Mouse (Mus musculus): ENCODE data around the gene Apoe. TPM values are rescaled to one million over a fixed set of nuclear protein-coding genes. Genes with fewer than 3 reads are reported as not detected.

Gene Apoe
- 12.1 and 14.3 TPM in 2 replicates for polyA plus RNA-seq (2012)

DNA sequence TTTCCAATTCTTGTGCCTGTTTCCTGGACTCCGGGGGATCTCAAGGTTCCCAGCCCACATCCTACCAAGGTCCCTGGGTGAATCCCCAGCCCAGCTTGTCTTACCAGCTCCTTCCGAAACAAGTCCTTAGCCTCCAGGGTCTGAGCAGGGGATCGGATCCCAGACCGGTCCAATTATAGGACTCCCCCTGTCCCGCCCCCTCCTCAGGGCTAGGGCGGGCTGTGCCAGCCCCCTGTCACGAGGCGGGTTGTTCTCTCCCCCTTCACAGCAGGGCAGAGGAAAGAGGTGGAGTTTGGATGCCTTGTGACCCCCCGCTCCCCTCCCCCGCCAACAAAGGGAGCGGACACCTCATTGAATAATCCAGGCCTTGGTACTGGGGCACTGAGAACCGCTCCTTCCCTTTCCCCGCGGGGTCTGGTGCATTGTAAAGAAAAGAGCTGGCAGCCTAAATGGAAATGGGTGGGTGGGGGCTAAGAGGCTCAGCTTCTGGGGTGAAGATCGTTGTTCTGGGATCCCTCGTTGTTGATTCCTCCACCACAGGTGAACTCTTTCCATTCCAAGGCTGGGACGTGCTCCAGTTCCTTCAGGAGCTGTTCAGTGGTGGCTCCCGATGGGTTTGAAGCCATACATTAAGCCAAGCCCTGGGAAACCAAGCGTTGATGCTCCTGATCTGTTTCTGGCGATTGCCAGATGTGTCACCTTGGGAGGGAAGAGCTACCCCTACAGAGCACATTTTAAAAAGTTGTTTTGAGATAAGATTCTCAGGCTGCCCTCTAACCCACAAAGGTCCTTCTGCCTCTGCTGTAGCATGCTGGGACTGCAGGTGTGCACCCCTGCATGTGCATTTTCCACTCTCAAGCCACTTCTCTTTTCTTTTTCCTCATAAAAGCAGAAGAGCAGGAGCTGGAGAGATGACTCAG, at the start of gene Apoe:
TSS of gene Apoe (minus strand) at position 282 of the 920 bp plus-strand sequence.
- TF ChIP-seq GATA1 (IDR thresholded peaks at IDR 0.05; ENCODE audit: low read length) (no peak), TAL1 (IDR thresholded peaks at IDR 0.05; ENCODE audit: low read length) (no peak)
- peak within 1 kb of the TSS; percentile 57 for H3K4me3 ChIP-seq (replicated peaks)
- H3K27me3 ChIP-seq (ENCODE audit: control insufficient read depth): peaks cover 35% of the 10 kb centered on the region
- peaks cover 4% of the 10 kb centered on the region; the same call in 1 of the 2 replicates for H3K9me3 ChIP-seq (ENCODE audit: control insufficient read depth, low read length)
- H3K4me1 ChIP-seq (ENCODE audit: control insufficient read depth): peaks cover 60% of the 10 kb centered on the region
- H3K36me3 ChIP-seq (ENCODE audit: control insufficient read depth): peaks cover 43% of the 10 kb centered on the region

DNA sequence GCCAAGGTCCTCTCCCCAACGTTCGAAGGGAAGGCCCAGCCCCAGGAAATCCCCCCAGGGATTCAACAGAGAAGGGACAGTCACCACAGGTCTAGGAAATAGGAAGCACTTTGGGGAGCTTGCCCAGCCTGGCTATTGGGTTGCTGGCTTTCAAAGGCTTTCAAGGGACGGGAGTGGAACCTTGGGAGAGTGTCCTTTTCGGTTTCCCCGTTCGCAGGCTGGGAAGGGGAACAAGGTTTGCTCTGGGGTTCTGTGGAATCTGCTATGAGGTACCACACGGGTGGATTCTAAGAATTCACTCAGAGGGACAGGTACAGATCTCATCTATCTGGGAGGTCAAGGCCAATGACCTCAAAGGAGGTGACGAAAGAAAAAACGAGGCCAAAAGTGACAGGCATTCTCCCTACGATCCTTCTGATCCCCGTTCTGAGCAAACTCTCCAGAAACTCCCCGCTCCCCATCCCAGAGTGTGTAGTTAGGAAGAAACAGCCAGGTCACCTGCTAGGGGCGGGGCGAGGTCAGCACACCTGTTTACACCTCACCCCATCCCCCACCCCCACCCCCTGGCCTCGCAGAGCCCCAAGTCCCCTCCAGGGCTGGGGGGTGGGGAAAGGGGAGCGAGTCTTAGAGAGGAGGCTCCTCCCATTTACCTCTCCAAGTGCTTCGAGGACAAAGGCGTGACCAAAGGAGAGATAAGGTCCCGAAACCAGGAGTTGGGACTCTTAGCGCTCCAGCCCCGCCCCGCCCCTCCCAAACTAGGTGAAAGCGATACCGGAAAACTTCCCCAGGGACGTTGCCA, 48.6 kb upstream of the Apoe start:
- peaks cover 10% of the 10 kb centered on the region for H3K27me3 ChIP-seq (ENCODE audit: control insufficient read depth)
- H3K4me3 ChIP-seq (replicated peaks): peak overlapping the region; percentile 69
- no peaks in the 10 kb centered on the region; the same call in 1 of the 2 replicates for H3K9me3 ChIP-seq (ENCODE audit: control insufficient read depth, low read length)
- H3K4me1 ChIP-seq (ENCODE audit: control insufficient read depth): peaks cover 56% of the 10 kb centered on the region
- TF ChIP-seq GATA1 (IDR thresholded peaks at IDR 0.05; ENCODE audit: low read length) (no peak), TAL1 (IDR thresholded peaks at IDR 0.05; ENCODE audit: low read length) (no peak)
- no peaks in the 10 kb centered on the region; the same call in 1 of the 2 replicates for H3K36me3 ChIP-seq (ENCODE audit: control insufficient read depth)

DNA sequence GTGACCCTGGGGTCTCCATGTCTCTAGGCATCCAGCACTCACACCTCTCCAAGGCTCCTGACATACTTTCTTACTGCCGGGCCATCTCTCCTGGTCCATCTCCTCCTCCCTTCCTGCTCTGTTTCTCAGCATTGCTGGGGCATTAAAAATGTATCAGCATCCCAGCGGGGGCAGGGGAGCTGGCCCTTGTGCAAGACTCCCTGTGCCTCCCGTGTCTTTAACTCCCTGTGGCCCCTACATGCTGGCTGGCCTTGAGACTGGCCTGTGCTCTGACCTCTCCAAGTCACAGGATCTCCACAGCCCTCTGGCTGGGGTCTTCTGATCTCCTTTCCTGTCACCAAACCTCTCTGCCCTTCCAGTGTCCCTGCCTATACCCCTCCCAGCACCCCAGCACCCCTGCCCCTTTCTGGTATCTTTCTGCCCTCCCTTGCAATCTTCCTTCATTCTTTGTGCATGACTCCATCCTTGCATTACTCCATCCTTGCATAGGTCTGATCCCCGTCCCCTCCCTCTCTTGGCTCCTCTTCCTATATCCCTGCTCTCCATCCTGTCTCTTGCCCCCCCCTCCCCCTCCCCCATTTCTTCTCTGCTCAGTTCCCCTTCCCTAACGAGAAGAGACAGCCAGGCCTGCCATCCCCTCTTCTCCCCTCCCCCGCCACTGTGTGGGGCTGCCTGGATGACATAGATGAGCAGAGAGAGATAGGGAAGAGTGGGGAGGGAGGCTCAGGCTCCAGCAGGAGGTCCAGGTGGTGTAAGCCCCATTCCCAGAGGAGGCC, 47.6 kb upstream of the Apoe start:
- peaks cover 61% of the 10 kb centered on the region for H3K4me1 ChIP-seq (ENCODE audit: control insufficient read depth)
- H3K27me3 ChIP-seq (ENCODE audit: control insufficient read depth): peaks cover 10% of the 10 kb centered on the region
- H3K4me3 ChIP-seq (replicated peaks): no peak overlapping the region
- H3K36me3 ChIP-seq (ENCODE audit: control insufficient read depth): no peaks in the 10 kb centered on the region; the same call in 1 of the 2 replicates
- H3K9me3 ChIP-seq (ENCODE audit: control insufficient read depth, low read length): no peaks in the 10 kb centered on the region; the same call in 1 of the 2 replicates
- TF ChIP-seq GATA1 (IDR thresholded peaks at IDR 0.05; ENCODE audit: low read length) (no peak), TAL1 (IDR thresholded peaks at IDR 0.05; ENCODE audit: low read length) (no peak)

DNA sequence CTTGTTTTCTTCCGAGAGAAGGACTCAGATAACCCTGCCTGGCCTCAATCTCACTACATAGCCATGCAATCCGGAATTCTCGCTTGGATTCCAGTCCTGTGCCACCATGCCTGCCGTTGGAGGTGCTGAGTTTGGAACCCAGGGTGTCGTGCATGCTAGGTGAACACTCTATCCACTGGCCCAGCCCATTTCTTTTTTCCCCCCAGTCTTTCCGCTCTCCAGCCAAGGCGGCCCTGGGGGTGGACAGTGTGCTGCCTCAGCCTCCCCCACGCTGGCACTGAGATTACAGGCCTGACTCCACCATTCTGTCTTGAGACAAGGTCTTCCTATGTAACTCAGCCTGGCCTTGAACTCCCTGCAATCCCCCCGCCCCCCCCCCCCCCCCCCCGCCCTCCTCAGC, 47.0 kb upstream of the Apoe start:
- Histone ChIP-seq H3K36me3 (ENCODE audit: control insufficient read depth) (no peaks in the 10 kb centered on the region; the same call in 1 of the 2 replicates), H3K4me1 (ENCODE audit: control insufficient read depth) (peaks cover 66% of the 10 kb centered on the region), H3K4me3 (replicated peaks) (no peak overlapping the region), H3K27me3 (ENCODE audit: control insufficient read depth) (peaks cover 10% of the 10 kb centered on the region), H3K9me3 (ENCODE audit: control insufficient read depth, low read length) (no peaks in the 10 kb centered on the region; the same call in 1 of the 2 replicates)
- TF ChIP-seq GATA1 (IDR thresholded peaks at IDR 0.05; ENCODE audit: low read length) (no peak), TAL1 (IDR thresholded peaks at IDR 0.05; ENCODE audit: low read length) (no peak)

DNA sequence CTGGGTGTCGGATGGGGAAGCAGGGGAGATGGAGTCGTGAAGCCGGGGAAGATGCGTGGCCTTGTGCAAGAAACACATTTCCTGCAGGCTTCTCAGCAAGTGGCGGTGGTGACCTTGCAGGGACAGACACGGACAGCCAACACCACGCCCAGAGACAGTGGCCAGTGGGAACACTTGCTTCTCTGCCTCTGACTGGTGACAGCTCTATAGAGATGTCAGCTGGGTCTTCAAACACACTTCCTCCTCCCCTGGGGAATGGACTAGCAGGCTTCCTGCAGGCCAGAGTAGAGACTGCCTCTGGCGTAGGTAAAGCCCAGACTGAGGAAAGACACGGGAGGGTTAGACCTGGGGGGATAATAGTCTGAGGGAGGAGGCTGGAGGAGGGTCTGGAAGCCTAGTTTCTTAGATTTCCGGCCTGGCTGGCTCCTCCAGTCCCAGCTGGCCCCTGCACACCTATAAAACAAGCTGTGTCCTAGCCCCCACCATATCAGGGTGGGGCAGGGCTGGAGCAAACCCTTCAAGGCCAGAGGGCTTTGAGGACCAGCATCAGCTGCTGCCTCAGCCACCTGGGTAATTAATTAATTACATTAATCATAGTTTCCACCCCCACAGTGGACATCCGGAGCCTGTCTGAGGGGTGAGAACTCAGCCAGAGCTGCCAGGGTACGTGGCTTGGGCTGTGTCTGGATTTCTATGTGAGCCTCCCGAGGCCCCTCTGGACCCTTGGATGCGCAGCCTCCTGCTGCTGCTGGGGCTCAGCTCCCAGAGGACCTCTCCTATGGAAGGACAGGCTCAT, 45.8 kb upstream of the Apoe start:
- Histone ChIP-seq H3K4me1 (ENCODE audit: control insufficient read depth) (peaks cover 60% of the 10 kb centered on the region), H3K27me3 (ENCODE audit: control insufficient read depth) (peaks cover 10% of the 10 kb centered on the region), H3K4me3 (replicated peaks) (no peak overlapping the region), H3K9me3 (ENCODE audit: control insufficient read depth, low read length) (no peaks in the 10 kb centered on the region; the same call in 1 of the 2 replicates), H3K36me3 (ENCODE audit: control insufficient read depth) (no peaks in the 10 kb centered on the region; the same call in 1 of the 2 replicates)
- TF ChIP-seq TAL1 (IDR thresholded peaks at IDR 0.05; ENCODE audit: low read length) (no peak), GATA1 (IDR thresholded peaks at IDR 0.05; ENCODE audit: low read length) (no peak)

DNA sequence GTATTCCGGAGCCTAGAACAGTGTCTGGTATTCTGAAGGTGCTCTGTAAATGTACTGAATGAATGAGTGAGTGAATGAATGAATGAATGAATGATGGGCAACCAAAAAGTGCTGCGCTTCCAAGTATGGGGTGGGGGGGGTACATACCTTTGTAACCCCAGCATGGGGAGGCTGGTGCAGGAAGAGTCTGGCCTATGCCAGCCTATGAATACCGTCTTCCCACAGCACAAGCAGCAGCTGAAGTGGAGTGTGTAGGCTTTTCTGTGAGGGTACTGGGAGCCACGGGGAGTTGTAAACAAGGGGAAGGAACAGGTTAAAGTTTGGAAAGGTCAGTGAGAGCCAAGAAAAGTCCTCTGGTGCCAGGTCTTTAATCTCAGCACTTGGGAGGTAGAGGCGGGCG, 44.8 kb upstream of the Apoe start:
- TF ChIP-seq TAL1 (IDR thresholded peaks at IDR 0.05; ENCODE audit: low read length): no peak
- no peak for TF ChIP-seq GATA1 (IDR thresholded peaks at IDR 0.05; ENCODE audit: low read length)
- peaks cover 54% of the 10 kb centered on the region for H3K4me1 ChIP-seq (ENCODE audit: control insufficient read depth)
- H3K4me3 ChIP-seq (replicated peaks): no peak overlapping the region
- no peaks in the 10 kb centered on the region; the same call in 1 of the 2 replicates for H3K36me3 ChIP-seq (ENCODE audit: control insufficient read depth)
- no peaks in the 10 kb centered on the region for H3K9me3 ChIP-seq (ENCODE audit: control insufficient read depth, low read length)
- peaks cover 7% of the 10 kb centered on the region for H3K27me3 ChIP-seq (ENCODE audit: control insufficient read depth)

DNA sequence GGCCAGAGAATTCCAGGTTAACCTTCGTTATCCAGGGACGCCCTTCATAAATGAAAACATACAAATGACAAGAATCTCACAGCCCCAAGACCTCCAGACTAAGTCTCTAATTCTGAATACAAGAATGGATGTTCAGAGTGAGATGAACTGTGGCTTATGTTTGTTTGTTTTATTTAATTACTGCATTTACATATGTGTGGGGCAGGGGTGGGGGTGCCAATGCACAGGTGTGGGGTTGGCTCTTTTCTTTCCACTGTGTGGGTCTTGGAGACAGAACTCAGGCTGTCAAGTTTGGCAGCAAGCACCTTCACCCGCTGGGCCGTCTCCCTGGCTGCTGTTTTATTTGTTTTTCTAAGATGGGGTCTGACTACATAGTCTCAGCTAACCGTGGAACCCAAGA, 43.5 kb upstream of the Apoe start:
- peaks cover 2% of the 10 kb centered on the region; the same call in 1 of the 2 replicates for H3K27me3 ChIP-seq (ENCODE audit: control insufficient read depth)
- H3K9me3 ChIP-seq (ENCODE audit: control insufficient read depth, low read length): no peaks in the 10 kb centered on the region
- peaks cover 4% of the 10 kb centered on the region; the same call in 1 of the 2 replicates for H3K36me3 ChIP-seq (ENCODE audit: control insufficient read depth)
- H3K4me3 ChIP-seq (replicated peaks): no peak overlapping the region
- peaks cover 49% of the 10 kb centered on the region for H3K4me1 ChIP-seq (ENCODE audit: control insufficient read depth)
- TF ChIP-seq TAL1 (IDR thresholded peaks at IDR 0.05; ENCODE audit: low read length) (no peak), GATA1 (IDR thresholded peaks at IDR 0.05; ENCODE audit: low read length) (no peak)

All from erythroblast, embryonic 14.5 days (primary cell).